Mouse (Mus musculus): ENCODE results near the gene Gm14632. TPM values are rescaled to one million over a fixed set of nuclear protein-coding genes. Genes with fewer than 3 reads are reported as not detected.

The Gm14632 gene
- polyA plus RNA-seq (2012; rRNA removed), result not detected in 2 replicates

GRCm38 (mm10) chrX:30329472-30329871 is at the start of gene Gm14632:
Gm14632 (plus strand) TSS chrX:30329772.

